Mouse (Mus musculus) G1E (cell line): ENCODE measurements around the gene Trit1.

ENCODE experiments used
- CTCF ChIP-seq: IDR thresholded peaks from 2 replicates; pipeline ENCODE4 v1.5.1; 2012; ENCODE audit warnings: low read depth, low read length, inconsistent platforms, mixed read lengths
- POLR2AphosphoS5 ChIP-seq: IDR thresholded peaks from 2 replicates; pipeline ENCODE4 v1.6.1; 2012; ENCODE audit warnings: low read depth, low read length, inconsistent platforms; ENCODE audit not compliant: insufficient replicate concordance

GRCm38 (mm10) chr4:122985110-122985509 lies 31.3 kb upstream of the Trit1 start:
- 0 out of 2 replicates have a peak, but pooled peaks have one; percentile 7 for TF ChIP-seq CTCF
- TF ChIP-seq POLR2AphosphoS5: no peak
